Mouse (Mus musculus) gastrocnemius, adult 2 months (tissue): Measurements from ENCODE around the gene Otulin. TPM values are rescaled to one million over a fixed set of nuclear protein-coding genes. Genes with fewer than 3 reads are reported as not detected.

Source experiments
- DNase-seq: peaks from one replicate; pipeline ENCODE4 v3.0.0; 2022
- H3K27ac ChIP-seq: fragments of 200-600 bp; 2 replicates; pipeline ENCODE4 v1.8.1; 2022; ENCODE audit warnings: mild to moderate bottlenecking
- H3K4me3 ChIP-seq: fragments of 200-600 bp; 2 replicates; pipeline ENCODE4 v1.8.1; 2022; ENCODE audit warnings: mild to moderate bottlenecking, moderate library complexity
- CTCF ChIP-seq: fragments of 200-600 bp; IDR thresholded peaks from 2 replicates; pipeline ENCODE4 v1.8.1; 2022; ENCODE audit warnings: antibody characterized with exemption, mild to moderate bottlenecking, moderate library complexity
- intact Hi-C: fragments of 180-260 bp; cut with DNase I; formaldehyde crosslinking; loops from one replicate; pipeline ENCODE4 v1.15.1; 2025
- total RNA-seq, 2 experiments: library from RNA; stranded (reverse); gene quantifications; 2 replicates each; pipeline ENCODE4 v1.2.3; 2021

The Otulin gene
- total RNA-seq, 2 experiments from 2014 or later: 16.2 to 20.7 TPM

GRCm38 (mm10) chr15:27568371-27568770, 62.1 kb downstream of the Otulin start:
- intact Hi-C loops: no loop called here
- no peak for TF ChIP-seq CTCF
- DNase-seq: no peak
- peak overlapping the region; percentile 28; the same call in 1 of the 2 replicates for H3K27ac ChIP-seq
- no peak overlapping the region for H3K4me3 ChIP-seq

- TF ChIP-seq CTCF: no peak
- intact Hi-C loops: no loop called here
- no peak for DNase-seq
- Histone ChIP-seq H3K4me3 (no peak overlapping the region), H3K27ac (no peak overlapping the region)
Observed at GRCm38 (mm10) chr15:27567356-27567755, 63.1 kb downstream of the Otulin start.

- TF ChIP-seq CTCF: no peak
- peak; percentile 70 for DNase-seq
Observed at GRCm38 (mm10) chr15:27565626-27566185, 64.8 kb downstream of the Otulin start.

DNA sequence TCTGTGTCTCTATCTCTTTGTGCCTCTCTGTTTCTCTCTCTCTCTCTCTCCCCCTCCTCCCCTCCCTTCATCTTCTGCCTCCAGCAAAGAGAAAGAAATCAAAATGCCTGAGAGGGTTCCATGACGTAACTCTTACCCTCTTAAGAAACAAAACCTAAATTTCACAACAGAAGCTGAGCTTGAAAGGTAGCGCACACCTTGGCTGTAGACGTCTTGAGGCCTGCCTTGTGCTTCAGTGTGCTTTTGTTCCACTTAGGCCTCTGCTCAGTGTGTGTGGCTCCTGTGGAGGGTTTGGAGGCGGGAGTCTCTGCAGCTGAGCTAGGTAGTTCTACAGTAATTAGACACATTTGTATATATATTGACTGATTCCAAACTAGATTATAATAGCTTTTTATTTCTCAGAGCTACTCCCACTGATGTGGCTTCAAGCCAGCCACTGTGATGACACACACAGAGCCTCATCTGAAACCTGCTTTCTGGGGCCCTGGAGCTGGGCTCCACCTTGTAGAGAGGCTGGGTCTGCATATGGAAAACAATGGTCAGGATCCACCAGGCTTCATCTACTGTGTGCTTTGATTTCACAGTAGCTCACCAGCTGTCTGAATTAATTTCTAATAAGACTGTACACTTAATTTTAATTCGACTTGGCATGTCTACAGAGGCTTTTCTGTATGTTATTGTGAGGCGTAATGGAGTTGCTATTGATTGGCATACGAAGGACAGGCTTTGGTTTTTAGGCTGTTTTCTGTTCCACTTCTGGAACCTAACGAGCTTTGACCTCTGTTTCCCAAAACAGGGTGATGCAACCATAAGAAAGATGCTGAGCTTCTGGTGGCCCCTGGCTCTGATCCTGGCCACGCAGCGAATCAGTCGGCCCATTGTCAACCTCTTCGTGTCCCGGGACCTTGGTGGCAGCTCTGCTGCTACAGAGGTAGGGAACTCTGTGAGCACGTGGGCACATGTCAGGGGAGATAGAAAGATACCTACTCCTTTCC, 66.1 kb downstream of the Otulin start:
- Histone ChIP-seq H3K4me3 (no peak overlapping the region), H3K27ac (peak overlapping the region; percentile 48)
- no peak for DNase-seq
- TF ChIP-seq CTCF: no peak
- intact Hi-C loops: no loop called here

More at GRCm38 (mm10) chr15:27565626-27566185, 64.8 kb downstream of the Otulin start:
- peak overlapping the region; percentile 88 for H3K27ac ChIP-seq
- H3K4me3 ChIP-seq: no peak overlapping the region
- intact Hi-C loops: no loop called here

GRCm38 (mm10) chr15:27560315-27560714, 70.2 kb downstream of the Otulin start:
- no peak for DNase-seq
- TF ChIP-seq CTCF: no peak
- intact Hi-C loops: no loop called here
- H3K27ac ChIP-seq: peak overlapping the region; percentile 71
- H3K4me3 ChIP-seq: no peak overlapping the region

- H3K27ac ChIP-seq: peak overlapping the region; percentile 31; the same call in 1 of the 2 replicates
- DNase-seq: no peak
- no peak overlapping the region for H3K4me3 ChIP-seq
- no peak for TF ChIP-seq CTCF
- intact Hi-C loops: no loop called here
Observed at GRCm38 (mm10) chr15:27558456-27559147, 71.9 kb downstream of the Otulin start.

DNA sequence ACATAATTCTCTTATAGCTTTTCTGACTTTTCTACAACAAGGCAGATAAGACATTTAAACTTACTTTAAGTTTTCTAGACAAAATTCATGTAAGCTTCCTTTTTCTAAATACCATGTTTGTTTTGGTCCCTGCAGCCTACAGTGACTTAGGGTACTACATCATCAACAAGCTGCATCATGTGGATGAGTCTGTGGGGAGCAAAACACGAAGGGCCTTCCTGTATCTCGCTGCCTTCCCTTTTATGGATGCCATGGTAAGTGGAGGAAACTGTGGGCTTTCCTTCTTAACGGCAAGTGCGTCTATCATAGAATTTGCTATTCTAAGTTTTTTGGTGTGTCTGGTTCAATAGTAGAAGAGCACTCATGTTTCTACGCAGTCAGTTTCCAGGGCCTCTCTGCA, 76.9 kb downstream of the Otulin start:
- no peak for TF ChIP-seq CTCF
- Histone ChIP-seq H3K4me3 (no peak overlapping the region), H3K27ac (peak overlapping the region; percentile 90; the same call in 1 of the 2 replicates)
- no peak for DNase-seq
- intact Hi-C loops: loop anchor here (2.0 to 5.0 kb wide), 2 partner anchors 17 to 76 kb away; no protein-coding TSS in a partner anchor

DNA sequence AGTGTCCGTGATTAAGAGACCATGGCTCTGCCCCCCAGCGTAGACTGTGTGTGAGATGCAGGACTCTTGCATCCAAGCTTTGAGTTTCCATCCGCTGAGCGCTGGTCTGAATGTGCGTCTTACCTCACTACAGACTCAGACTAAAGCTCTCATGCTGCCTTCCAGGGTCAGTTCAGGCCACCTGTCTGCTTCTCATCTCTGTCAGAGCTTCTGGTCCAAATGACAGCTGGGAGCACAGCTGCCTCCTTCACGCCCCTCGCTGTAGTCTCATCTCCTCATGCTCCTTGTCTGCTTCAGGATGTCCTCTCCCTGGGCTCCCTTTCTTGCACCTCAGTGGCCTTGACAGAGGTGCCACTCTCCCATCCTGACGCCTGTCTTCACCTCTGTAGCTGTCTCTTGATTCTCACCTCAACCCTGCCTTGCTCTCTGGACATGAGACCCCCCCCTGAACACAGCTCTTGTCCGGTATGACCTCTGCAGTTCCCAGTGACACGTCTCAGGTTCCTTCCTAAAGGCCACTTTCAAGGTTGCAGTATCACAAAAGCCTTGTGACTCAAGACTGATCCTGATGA, 78.3 kb downstream of the Otulin start:
- Histone ChIP-seq H3K4me3 (0 out of 2 replicates have a peak overlapping the region, but pooled peaks have one; percentile 17), H3K27ac (peak overlapping the region; percentile 90)
- DNase-seq: peak; percentile 63
- TF ChIP-seq CTCF: no peak
- intact Hi-C loops: loop anchor here (2.0 to 5.0 kb wide), 2 partner anchors 19 to 75 kb away; no protein-coding TSS in a partner anchor

DNA sequence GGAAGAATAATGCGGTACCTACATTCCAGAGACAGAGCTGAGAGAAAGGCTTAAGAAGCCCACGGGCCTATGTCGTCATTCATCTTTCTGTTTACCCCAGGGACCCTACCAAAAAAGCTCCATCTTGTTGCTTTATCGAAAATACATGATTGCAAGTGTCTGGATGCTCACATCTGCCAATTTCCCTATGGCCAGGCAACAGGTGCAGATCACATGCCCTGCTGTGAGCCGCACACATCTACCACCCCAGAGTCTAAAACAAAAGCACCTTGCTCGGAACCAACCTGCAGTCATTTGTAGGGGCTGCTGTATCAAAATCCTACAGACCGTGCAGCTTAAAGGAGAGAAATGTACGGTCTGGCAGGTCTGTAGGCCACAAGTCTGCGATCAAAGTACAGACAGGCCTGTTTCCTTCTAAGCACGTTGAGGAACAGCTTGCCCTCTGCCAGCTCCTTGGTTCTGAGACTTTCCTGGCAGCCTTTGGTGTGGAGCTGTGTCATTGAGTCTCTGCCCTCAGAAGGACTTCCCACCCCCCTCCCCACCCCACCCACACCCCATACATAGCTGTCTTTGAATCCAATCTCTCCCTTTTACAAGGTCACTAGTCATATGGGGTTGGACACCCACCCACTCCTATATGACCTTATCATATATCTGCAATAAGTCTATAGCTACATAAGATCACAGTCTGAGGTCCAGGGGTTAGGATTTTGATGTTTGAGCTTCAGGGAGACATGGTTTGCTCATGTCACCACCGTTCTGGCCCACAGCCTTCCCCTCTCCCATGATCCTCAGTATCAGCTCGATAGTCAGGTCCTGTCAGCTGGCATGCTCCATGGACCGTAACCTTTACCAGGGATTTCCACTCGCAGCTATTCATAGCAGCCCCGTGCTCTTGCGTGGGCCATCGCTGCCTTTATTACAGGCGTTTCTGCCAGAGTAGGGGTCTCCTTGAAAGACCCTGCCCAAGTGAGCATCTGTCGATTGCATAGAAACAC, 79.1 kb downstream of the Otulin start:
- H3K4me3 ChIP-seq: 0 out of 2 replicates have a peak overlapping the region, but pooled peaks have one; percentile 17
- no peak for TF ChIP-seq CTCF
- intact Hi-C loops: loop anchor here (2.0 to 5.0 kb wide), 2 partner anchors 19 to 74 kb away; no protein-coding TSS in a partner anchor
- H3K27ac ChIP-seq: peak overlapping the region; percentile 90
- DNase-seq: peak; percentile 78

GRCm38 (mm10) chr15:27550358-27550992, 80.0 kb downstream of the Otulin start:
- TF ChIP-seq CTCF: no peak
- H3K4me3 ChIP-seq: no peak overlapping the region
- H3K27ac ChIP-seq: peak overlapping the region; percentile 90
- no peak for DNase-seq
- intact Hi-C loops: loop anchor here (5.0 kb wide), 1 partner anchor 73 kb away; no protein-coding TSS in a partner anchor
